Mouse (Mus musculus): ENCODE results near the gene Dab1.

- TF ChIP-seq CTCF (IDR thresholded peaks at IDR 0.05): no peak
- TF ChIP-seq EP300 (IDR thresholded peaks at IDR 0.05): no peak
Observed at GRCm38 (mm10) chr4:104500112-104500511, 881.0 kb downstream of the Dab1 start.
